Mouse (Mus musculus) left cerebral cortex, adult 2 months (tissue): ENCODE measurements around the gene Zfp341. TPM values are rescaled to one million over a fixed set of nuclear protein-coding genes. Genes with fewer than 3 reads are reported as not detected.
A peak's percentile ranks its signal among the peaks of the same experiment; 100 is the strongest.

Source experiments
- DNase-seq, 2 experiments: peaks; one replicate each; pipeline ENCODE4 v3.0.0; 2021 to 2022; ENCODE audit warnings: low spot score in 2 of 2, mixed read lengths in 1 of 2; ENCODE audit errors: extremely low spot score in 1 of 2
- H3K27ac ChIP-seq: fragments of 200-600 bp; 2 replicates; pipeline ENCODE4 v1.8.1; 2022
- H3K4me3 ChIP-seq: fragments of 200-600 bp; 2 replicates; pipeline ENCODE4 v1.8.1; 2022
- CTCF ChIP-seq: fragments of 200-600 bp; IDR thresholded peaks from 2 replicates; pipeline ENCODE4 v1.8.1; 2022; ENCODE audit warnings: antibody characterized with exemption, mild to moderate bottlenecking, moderate library complexity
- intact Hi-C: fragments of 180-260 bp; cut with DNase I; formaldehyde crosslinking; loops from one replicate; pipeline ENCODE4 v1.15.1; 2025
- total RNA-seq, 2 experiments: library from RNA; stranded (reverse); gene quantifications; 2 replicates each; pipeline ENCODE4 v1.2.3; 2021

Zfp341 gene
- total RNA-seq, 2 experiments from 2014 or later = 11.1 to 11.7 TPM

GRCm38 (mm10) chr2:154642712-154643385, 29.8 kb downstream of the Zfp341 start:
- no peak for DNase-seq
- H3K4me3 ChIP-seq = no peak overlapping the region
- peak; percentile 17 for TF ChIP-seq CTCF
- intact Hi-C loops = no loop called here
- H3K27ac ChIP-seq = no peak overlapping the region

GRCm38 (mm10) chr2:154646634-154647033, 33.5 kb downstream of the Zfp341 start:
- DNase-seq = no peak
- Histone ChIP-seq H3K4me3 (no peak overlapping the region), H3K27ac (no peak overlapping the region)
- intact Hi-C loops = loop anchor here (5.0 kb wide), 2 partner anchors 206 to 296 kb away; no protein-coding TSS in a partner anchor
- peak; percentile 59 for TF ChIP-seq CTCF

- intact Hi-C loops = loop anchor here (5.0 kb wide), 2 partner anchors 204 to 294 kb away; no protein-coding TSS in a partner anchor
- H3K27ac ChIP-seq = no peak overlapping the region
- no peak overlapping the region for H3K4me3 ChIP-seq
- TF ChIP-seq CTCF = peak; percentile 55
- DNase-seq = no peak
These were observed 35.0 kb downstream of the Zfp341 start for GRCm38 (mm10) chr2:154648086-154648485.

- H3K27ac ChIP-seq = no peak overlapping the region
- no peak for TF ChIP-seq CTCF
- DNase-seq = no peak
- no peak overlapping the region for H3K4me3 ChIP-seq
- intact Hi-C loops = no loop called here
These were observed 37.3 kb downstream of the Zfp341 start for GRCm38 (mm10) chr2:154650404-154650803.

- no peak for TF ChIP-seq CTCF
- no peak within 1 kb of the TSS for H3K4me3 ChIP-seq
- no peak within 1 kb of the TSS for H3K27ac ChIP-seq
- no peak for DNase-seq
- intact Hi-C loops = no loop called here
These were observed 38.3 kb downstream of the Zfp341 start, which contains the start of gene Chmp4b for GRCm38 (mm10) chr2:154651363-154651762. TSS of gene Chmp4b (plus strand) at chr2:154651705.

GRCm38 (mm10) chr2:154654976-154655375, 41.9 kb downstream of the Zfp341 start:
- intact Hi-C loops = no loop called here

GRCm38 (mm10) chr2:154655878-154656414, 42.8 kb downstream of the Zfp341 start:
- H3K4me3 ChIP-seq = peak overlapping the region; percentile 93
- intact Hi-C loops = loop anchor here (2.0 kb wide), 2 partner anchors 237 to 395 kb away; partner anchors contain the start of gene Eif2s2
- TF ChIP-seq CTCF = no peak
- no peak for DNase-seq
- peak overlapping the region; percentile 79; the same call in 1 of the 2 replicates for H3K27ac ChIP-seq

More at GRCm38 (mm10) chr2:154654976-154655375, 41.9 kb downstream of the Zfp341 start:
- DNase-seq = no peak
- TF ChIP-seq CTCF = no peak
- Histone ChIP-seq H3K27ac (no peak overlapping the region), H3K4me3 (no peak overlapping the region)

- Histone ChIP-seq H3K4me3 (peak overlapping the region; percentile 93), H3K27ac (peak overlapping the region; percentile 92)
- intact Hi-C loops = loop anchor here (2.0 kb wide), 2 partner anchors 236 to 394 kb away; partner anchors contain the start of gene Eif2s2
- peak; percentile 97 to 99 for DNase-seq
- no peak for TF ChIP-seq CTCF
These were observed 43.8 kb downstream of the Zfp341 start for GRCm38 (mm10) chr2:154656710-154657485.

GRCm38 (mm10) chr2:154657486-154658237, 44.6 kb downstream of the Zfp341 start:
- no peak for DNase-seq
- peak overlapping the region; percentile 92 for H3K27ac ChIP-seq
- H3K4me3 ChIP-seq = peak overlapping the region; percentile 93
- intact Hi-C loops = loop anchor here (2.0 kb wide), 2 partner anchors 235 to 393 kb away; partner anchors contain the start of gene Eif2s2
- no peak for TF ChIP-seq CTCF

- no peak for TF ChIP-seq CTCF
- no peak for DNase-seq
- Histone ChIP-seq H3K4me3 (peak overlapping the region; percentile 0; the same call in 1 of the 2 replicates), H3K27ac (peak overlapping the region; percentile 25; the same call in 1 of the 2 replicates)
- intact Hi-C loops = no loop called here
These were observed 46.0 kb downstream of the Zfp341 start for GRCm38 (mm10) chr2:154659070-154659469.

- DNase-seq = no peak
- TF ChIP-seq CTCF = no peak
- H3K4me3 ChIP-seq = peak overlapping the region; percentile 0; the same call in 1 of the 2 replicates
- peak overlapping the region; percentile 25; the same call in 1 of the 2 replicates for H3K27ac ChIP-seq
- intact Hi-C loops = no loop called here
These were observed 46.5 kb downstream of the Zfp341 start for GRCm38 (mm10) chr2:154659531-154660074.
